Mouse (Mus musculus) cerebellum, adult 2 months (tissue): ENCODE results near the gene Stard13. TPM values are rescaled to one million over a fixed set of nuclear protein-coding genes. Genes with fewer than 3 reads are reported as not detected.

Experiments used
- DNase-seq, 2 experiments: peaks; one replicate each; pipeline ENCODE4 v3.0.0; 2021
- H3K27ac ChIP-seq: fragments of 200-500 bp; 2 replicates; pipeline ENCODE4 v1.5.1; 2012; ENCODE audit warnings: low read length, control low read depth, inconsistent platforms; ENCODE audit not compliant: insufficient read depth
- H3K27me3 ChIP-seq: fragments of 200-500 bp; 2 replicates; pipeline ENCODE4 v1.6.1; 2012; ENCODE audit warnings: inconsistent platforms, mild to moderate bottlenecking, low read length, moderate library complexity; ENCODE audit not compliant: control insufficient read depth, insufficient read depth
- H3K4me1 ChIP-seq: fragments of 200-500 bp; 2 replicates; pipeline ENCODE4 v1.6.1; 2011; ENCODE audit warnings: low read length; ENCODE audit not compliant: control insufficient read depth, insufficient read depth
- H3K4me3 ChIP-seq: fragments of 200-500 bp; replicated peaks from 2 replicates; pipeline ENCODE3; 2011; ENCODE audit warnings: mild to moderate bottlenecking, low read depth, low read length, control low read depth; ENCODE audit not compliant: insufficient read depth
- CTCF ChIP-seq: fragments of 200-500 bp; IDR thresholded peaks from 2 replicates; pipeline ENCODE4 v1.5.1; 2011; ENCODE audit warnings: low read depth, mild to moderate bottlenecking, control low read depth, low read length, moderate library complexity, borderline replicate concordance; ENCODE audit not compliant: insufficient read depth
- POLR2A ChIP-seq: fragments of 200-500 bp; IDR thresholded peaks from 2 replicates; pipeline ENCODE4 v1.6.1; 2011; ENCODE audit warnings: low read length, control low read depth, borderline replicate concordance; ENCODE audit not compliant: insufficient read depth
- WGBS: fragments of 180-500 bp; shearing (Covaris S2); methylation state at CpG from one replicate; pipeline ENCODE4 v1.1.7; 2018; 5-methylcytosine and 5-hydroxymethylcytosine counted together
- polyA plus RNA-seq: library from polyadenylated mRNA; depleted of rRNA; stranded (reverse); fragments of >200 nt; gene quantifications from 2 replicates; pipeline ENCODE4 v1.2.3, GENCODE M21; 2012

Stard13 gene
- polyA plus RNA-seq, 1 experiment = 9.8 TPM

DNA sequence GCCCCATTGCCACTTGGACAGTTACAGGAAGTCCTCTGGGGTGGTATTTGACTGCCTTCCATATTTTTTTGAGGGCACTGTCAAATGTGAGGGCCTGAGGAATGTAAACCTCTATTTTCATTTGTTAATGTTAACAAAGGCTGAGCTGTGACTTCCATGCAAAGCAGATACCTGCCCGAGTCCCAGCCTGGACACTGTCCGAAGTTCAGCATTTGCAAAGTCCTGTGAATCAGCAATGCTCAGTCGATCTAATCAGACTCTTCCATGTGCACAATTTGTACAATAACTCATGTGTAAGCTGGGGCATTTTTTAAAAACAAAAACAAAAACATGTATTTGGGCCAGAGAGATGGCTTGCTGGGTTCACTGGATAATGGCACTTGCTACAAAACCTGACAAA lies 71.0 kb downstream of the Stard13 start:
- no peaks in the 10 kb centered on the region for H3K27me3 ChIP-seq
- DNase-seq = no peak
- no peaks in the 10 kb centered on the region for H3K4me1 ChIP-seq
- H3K27ac ChIP-seq = no peak overlapping the region
- H3K4me3 ChIP-seq = no peak overlapping the region
- no peak for TF ChIP-seq CTCF
- TF ChIP-seq POLR2A = no peak
- 87% methylated on average over 3 of the region's 3 CpGs for WGBS

DNA sequence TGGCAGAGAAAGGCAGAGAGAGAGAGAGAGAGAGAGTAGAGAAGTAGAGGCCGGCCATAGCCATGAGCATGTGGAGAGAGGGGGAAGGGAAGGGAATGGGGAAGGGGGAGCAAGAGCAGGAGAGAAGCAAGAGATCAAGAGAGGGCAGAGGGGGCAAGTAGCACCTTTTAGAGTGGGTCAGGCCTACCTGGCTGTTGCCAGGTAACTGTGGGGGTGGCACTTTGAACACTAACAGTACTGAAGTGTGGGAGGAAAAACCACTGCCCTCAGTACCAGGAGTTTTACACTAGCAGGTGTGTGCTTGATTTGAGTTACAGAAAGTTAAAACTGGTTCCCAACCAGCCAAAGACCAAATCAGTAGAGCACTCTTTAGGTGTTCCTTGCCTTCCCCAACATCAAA lies 78.4 kb downstream of the Stard13 start:
- WGBS = 76% methylated on average over 1 of the region's 1 CpGs
- Histone ChIP-seq H3K4me1 (no peaks in the 10 kb centered on the region), H3K27me3 (no peaks in the 10 kb centered on the region), H3K4me3 (no peak overlapping the region), H3K27ac (no peak overlapping the region)
- TF ChIP-seq POLR2A (no peak), CTCF (no peak)
- DNase-seq = no peak

DNA sequence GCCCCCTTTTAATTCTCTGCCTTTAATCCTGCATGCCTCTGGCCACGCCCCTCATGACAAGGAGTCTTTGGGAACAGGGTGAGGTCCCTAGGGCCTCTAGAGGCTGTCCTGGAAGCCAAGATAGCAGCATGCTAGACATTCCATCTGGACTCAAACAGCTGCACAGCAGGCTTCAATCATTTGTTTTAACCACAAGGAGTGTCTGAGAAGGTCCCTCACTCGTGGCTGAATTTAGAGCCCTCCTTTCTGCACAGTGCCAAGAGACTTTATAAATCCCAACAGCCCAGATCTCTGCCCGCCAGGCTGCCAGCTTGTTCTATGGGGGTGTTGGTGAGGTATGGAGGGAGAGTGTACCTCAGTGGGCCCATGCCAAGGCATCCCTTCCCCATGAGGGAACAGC lies 78.9 kb downstream of the Stard13 start:
- DNase-seq = no peak
- TF ChIP-seq CTCF (no peak), POLR2A (no peak)
- H3K4me1 ChIP-seq = no peaks in the 10 kb centered on the region
- no peaks in the 10 kb centered on the region for H3K27me3 ChIP-seq
- H3K27ac ChIP-seq = no peak overlapping the region
- H3K4me3 ChIP-seq = no peak overlapping the region
- WGBS = 39% methylated on average over 3 of the region's 3 CpGs

DNA sequence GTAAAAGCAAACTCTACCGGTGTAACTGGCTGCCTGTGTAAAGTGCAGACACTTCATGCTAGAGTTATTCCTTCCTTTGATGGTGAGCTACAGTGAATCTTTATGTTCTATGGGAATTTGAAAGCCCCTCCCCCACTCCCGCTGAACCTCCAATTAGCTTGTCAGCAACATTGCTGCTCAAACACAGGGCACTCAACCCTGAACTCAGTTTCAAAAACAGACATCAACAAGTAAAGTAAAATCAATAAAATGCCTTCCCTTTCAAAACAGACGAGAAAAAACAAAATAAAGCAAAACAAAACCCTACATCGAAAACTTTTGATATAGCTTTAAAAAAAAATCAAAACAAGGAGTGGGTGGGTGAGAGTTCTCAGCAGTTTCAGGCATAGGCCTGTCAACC lies 79.6 kb downstream of the Stard13 start:
- Histone ChIP-seq H3K4me3 (no peak overlapping the region), H3K4me1 (no peaks in the 10 kb centered on the region), H3K27me3 (no peaks in the 10 kb centered on the region), H3K27ac (no peak overlapping the region)
- WGBS = 86% methylated on average over 4 of the region's 4 CpGs
- DNase-seq = no peak
- TF ChIP-seq POLR2A = no peak

DNA sequence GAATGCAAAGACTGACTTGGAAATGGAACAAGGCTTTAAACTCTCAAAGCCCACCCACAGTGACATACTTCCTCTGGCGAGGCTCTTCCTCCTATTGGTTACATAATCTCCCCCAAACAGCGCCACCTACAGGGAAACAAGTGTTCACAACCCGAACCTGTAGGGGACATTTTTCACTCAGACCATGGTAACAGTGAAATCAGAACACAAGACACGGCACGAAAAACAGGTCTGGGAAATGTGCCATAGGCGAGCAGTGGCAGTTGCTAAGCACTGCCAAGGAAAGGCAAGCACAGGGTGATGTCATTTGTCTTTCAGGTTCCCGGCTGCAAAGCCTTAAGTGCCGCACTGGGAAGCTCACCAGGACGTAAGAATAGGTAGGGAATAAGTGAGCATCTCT lies 82.1 kb downstream of the Stard13 start:
- H3K4me1 ChIP-seq = no peaks in the 10 kb centered on the region
- H3K27ac ChIP-seq = no peak overlapping the region
- TF ChIP-seq POLR2A (no peak), CTCF (no peak)
- H3K27me3 ChIP-seq = no peaks in the 10 kb centered on the region
- peak in 1 of 2 experiments; percentile 15 for DNase-seq
- no peak overlapping the region for H3K4me3 ChIP-seq
- 44% methylated on average over 9 of the region's 9 CpGs for WGBS

DNA sequence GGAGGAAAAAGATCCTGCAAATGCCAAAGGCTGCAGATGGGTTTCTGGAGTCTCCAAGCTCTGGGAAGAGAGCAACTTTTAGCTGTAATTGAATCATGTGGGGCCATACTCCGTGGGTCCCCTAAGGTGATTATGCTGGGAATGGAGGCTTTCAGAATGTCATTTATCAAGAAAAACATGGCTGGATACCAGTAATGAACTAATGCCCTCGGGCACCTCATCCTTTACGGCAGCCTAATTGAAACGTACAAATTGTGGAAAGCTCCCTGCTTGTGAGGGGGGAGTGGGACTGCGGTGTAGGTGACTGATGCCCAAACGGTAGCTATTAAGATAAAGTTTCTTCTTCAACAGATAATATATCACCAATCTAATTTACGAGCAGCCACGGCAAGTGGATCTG lies 84.1 kb downstream of the Stard13 start:
- Histone ChIP-seq H3K4me1 (no peaks in the 10 kb centered on the region), H3K27ac (no peak overlapping the region), H3K4me3 (no peak overlapping the region), H3K27me3 (no peaks in the 10 kb centered on the region)
- WGBS = 80% methylated on average over 8 of the region's 8 CpGs
- TF ChIP-seq POLR2A (no peak), CTCF (no peak)
- DNase-seq = no peak

DNA sequence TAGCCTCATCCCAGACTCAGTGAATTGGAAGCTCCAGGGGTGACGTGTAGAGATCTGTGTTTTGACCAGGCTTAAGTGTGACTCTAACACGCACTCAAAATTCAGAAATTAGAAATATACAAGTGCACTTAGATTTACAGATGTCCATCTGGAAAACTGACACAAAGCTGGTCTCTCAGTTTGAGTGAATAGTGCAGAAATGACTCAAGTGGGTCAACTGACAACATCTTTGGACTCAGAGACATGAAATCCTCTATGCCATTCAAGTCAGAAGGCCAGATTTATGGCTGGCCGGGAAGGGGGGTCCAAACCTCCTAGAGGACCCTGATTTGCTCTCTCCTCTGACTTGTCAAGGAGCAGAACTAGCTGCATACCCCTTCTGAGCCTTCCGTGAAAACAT lies 85.6 kb downstream of the Stard13 start:
- DNase-seq = no peak
- no peaks in the 10 kb centered on the region for H3K4me1 ChIP-seq
- 89% methylated on average over 4 of the region's 4 CpGs for WGBS
- H3K27ac ChIP-seq = no peak overlapping the region
- no peak overlapping the region for H3K4me3 ChIP-seq
- TF ChIP-seq CTCF = no peak
- TF ChIP-seq POLR2A = no peak
- no peaks in the 10 kb centered on the region for H3K27me3 ChIP-seq

DNA sequence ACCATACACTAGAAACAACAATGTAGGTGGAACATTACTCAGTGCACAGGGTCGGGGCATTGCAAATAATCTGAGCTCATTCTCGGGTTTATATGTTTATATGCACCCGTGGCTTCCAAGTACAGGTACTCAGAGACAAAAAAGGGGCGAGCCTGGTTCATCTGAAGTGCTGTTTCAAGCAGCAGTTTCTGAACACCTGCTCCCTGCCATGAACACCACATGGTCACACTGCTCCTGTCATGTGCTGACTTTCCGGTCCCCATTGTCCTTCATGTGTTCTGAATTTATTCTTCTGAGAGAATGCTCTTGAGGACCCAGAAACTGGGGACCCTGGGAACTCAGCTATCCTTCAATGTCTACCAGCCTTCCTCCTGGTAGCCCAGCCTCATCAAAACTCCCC lies 87.8 kb downstream of the Stard13 start:
- Histone ChIP-seq H3K27ac (no peak overlapping the region), H3K4me3 (no peak overlapping the region), H3K4me1 (no peaks in the 10 kb centered on the region), H3K27me3 (no peaks in the 10 kb centered on the region)
- WGBS = 85% methylated on average over 5 of the region's 5 CpGs
- no peak for TF ChIP-seq POLR2A
- TF ChIP-seq CTCF = no peak
- DNase-seq = no peak

DNA sequence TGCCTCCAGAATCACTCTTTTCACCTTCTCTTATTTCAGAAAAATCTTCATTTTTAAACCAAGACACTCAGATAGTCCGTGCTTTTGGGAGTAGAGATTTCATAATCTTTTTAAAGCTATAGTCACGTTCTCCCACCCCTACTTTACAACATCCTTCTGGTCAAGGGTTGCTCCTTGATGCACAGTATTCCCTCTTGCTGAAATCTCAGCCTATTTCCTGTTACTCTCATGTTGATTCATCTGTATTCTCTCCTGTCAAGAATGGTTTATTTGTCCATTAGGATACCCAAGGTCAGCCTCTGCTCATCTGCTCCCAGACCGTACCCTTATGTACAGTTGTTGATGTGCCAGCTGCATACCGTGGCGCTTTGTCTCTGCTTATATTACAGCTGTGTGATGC lies 89.7 kb downstream of the Stard13 start:
- Histone ChIP-seq H3K27me3 (no peaks in the 10 kb centered on the region), H3K4me1 (no peaks in the 10 kb centered on the region), H3K4me3 (no peak overlapping the region), H3K27ac (no peak overlapping the region)
- TF ChIP-seq POLR2A = no peak
- no peak for TF ChIP-seq CTCF
- DNase-seq = no peak
- WGBS = 89% methylated on average over 5 of the region's 5 CpGs
